Mouse (Mus musculus): ENCODE data around the gene Pla2g1b.

- TF ChIP-seq CTCF (IDR thresholded peaks at IDR 0.05; ENCODE audit: low read depth, low read length) (peak; percentile 13; the same call in 1 of the 2 replicates), POLR2A (IDR thresholded peaks at IDR 0.05; ENCODE audit: extremely low read depth, insufficient read depth, low read length) (no peak)
Observed at GRCm38 (mm10) chr5:115473191-115473590, 7.1 kb downstream of the Pla2g1b start.

All from liver, adult 2 months (tissue).